Mouse (Mus musculus): Measurements from ENCODE around the gene 4430402I18Rik. TPM values are rescaled to one million over a fixed set of nuclear protein-coding genes. Genes with fewer than 3 reads are reported as not detected.

Gene 4430402I18Rik
- polyA plus RNA-seq, 1 experiment = 0.87 TPM

DNA sequence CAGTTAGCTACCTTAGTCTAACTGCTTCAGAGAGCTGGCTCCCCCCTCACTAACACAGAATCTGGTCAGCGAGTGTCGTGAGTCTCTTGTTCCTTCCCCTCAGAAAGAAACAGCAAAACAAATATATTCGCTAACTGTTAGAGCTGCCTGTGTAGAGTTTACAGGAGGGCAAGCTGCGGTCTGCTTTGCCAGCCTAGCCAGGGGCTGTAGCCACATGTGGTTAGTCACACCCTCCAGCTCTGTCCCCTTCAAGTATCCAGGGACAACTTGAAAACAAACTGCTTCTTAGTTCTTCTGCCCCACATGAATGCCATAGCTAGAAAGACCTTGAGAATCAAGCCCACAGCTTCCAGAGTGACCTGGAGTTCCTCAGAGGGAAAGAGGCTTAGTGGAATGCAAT lies 26.3 kb downstream of the 4430402I18Rik start:
- no peak overlapping the region for H3K4me3 ChIP-seq (ENCODE audit: insufficient read depth, low read length)
- no peaks in the 10 kb centered on the region for H3K4me1 ChIP-seq (ENCODE audit: control insufficient read depth, insufficient read depth, low read length)
- H3K27ac ChIP-seq (ENCODE audit: insufficient read depth, low read depth, low read length) = no peak overlapping the region
- TF ChIP-seq POLR2A (IDR thresholded peaks at IDR 0.05; ENCODE audit: borderline replicate concordance, low read depth, low read length) = no peak
- TF ChIP-seq CTCF (IDR thresholded peaks at IDR 0.05; ENCODE audit: low read depth, low read length) = no peak

DNA sequence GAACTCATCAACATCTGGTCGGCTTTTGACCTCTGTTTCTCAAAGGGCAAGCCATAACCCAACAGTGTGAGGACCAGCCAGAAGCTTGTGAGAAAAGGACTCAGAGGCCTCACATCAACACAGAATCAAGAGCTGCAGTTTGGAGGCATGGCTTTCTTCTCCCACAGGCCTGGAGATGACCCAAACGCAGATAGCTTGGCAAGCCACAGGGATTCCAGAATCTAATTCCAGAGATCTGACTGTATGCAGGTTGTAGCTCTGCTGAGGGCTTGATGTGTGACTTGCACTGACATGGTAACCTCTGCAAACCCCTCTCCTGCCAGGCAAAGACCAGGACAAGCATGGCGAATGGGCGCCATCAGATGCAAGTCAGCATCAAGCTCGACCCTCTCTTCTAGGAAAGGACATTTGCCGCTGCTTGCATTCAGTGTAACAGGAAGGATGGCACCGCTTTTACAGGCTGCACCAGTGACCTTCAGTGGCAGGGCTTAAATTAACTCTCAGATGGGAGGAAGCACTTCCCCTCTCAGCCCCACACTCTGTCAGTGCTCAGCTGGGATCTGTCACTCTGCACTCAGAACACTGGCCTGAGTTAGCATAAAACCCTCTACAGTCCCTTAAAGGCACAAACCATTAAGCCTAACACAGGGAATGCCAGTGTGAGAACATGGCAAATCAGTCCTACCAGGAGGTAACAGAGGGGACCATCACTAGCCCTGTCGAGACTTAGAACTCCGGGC lies 27.3 kb downstream of the 4430402I18Rik start:
- H3K4me1 ChIP-seq (ENCODE audit: control insufficient read depth, insufficient read depth, low read length) = no peaks in the 10 kb centered on the region
- TF ChIP-seq CTCF (IDR thresholded peaks at IDR 0.05; ENCODE audit: low read depth, low read length) (no peak), POLR2A (IDR thresholded peaks at IDR 0.05; ENCODE audit: borderline replicate concordance, low read depth, low read length) (no peak)
- no peak overlapping the region for H3K27ac ChIP-seq (ENCODE audit: insufficient read depth, low read depth, low read length)
- H3K4me3 ChIP-seq (ENCODE audit: insufficient read depth, low read length) = no peak overlapping the region

DNA sequence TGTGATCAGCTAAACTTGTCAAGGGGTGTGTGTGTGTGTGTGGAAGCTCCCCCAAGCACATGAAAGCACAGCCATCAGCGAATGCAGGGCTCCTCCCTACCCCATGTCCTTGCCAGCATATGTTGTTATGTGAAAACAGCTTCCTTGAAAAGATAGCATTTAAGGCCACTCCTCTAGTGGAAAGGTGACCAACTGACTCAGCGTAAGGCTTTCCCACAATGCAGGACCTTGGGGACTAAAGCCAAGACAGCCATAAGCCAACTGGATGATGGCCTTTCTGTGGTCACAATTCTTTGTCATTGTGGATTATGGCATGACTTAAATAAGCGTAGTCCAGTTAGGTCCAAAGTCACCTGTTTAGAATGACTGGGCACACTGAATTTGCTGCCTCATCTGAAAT lies 32.7 kb downstream of the 4430402I18Rik start:
- Histone ChIP-seq H3K27ac (ENCODE audit: insufficient read depth, low read depth, low read length) (no peak overlapping the region), H3K4me3 (ENCODE audit: insufficient read depth, low read length) (no peak overlapping the region), H3K4me1 (ENCODE audit: control insufficient read depth, insufficient read depth, low read length) (no peaks in the 10 kb centered on the region)
- TF ChIP-seq POLR2A (IDR thresholded peaks at IDR 0.05; ENCODE audit: borderline replicate concordance, low read depth, low read length) (no peak), CTCF (IDR thresholded peaks at IDR 0.05; ENCODE audit: low read depth, low read length) (no peak)

DNA sequence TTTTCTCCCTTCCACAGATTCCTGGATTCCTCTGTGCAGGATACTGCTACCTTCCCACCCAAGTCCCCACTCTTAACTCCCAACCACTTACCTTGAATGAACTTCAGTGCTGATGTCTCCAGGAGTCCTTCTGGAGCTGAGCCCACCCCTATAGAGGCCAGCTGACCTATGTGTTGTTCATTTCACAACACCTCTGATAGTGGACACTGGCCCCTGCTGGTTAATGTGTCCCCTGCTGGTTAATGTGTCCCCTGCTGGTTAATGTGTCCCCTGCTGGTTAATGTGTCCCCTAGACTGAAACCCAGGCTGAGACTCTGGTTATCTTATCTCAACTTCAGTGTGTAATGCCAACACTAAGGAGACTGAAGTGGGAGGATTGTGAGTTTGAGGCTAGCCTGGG lies 38.6 kb downstream of the 4430402I18Rik start:
- Histone ChIP-seq H3K4me1 (ENCODE audit: control insufficient read depth, insufficient read depth, low read length) (no peaks in the 10 kb centered on the region), H3K27ac (ENCODE audit: insufficient read depth, low read depth, low read length) (no peak overlapping the region), H3K4me3 (ENCODE audit: insufficient read depth, low read length) (no peak overlapping the region)
- no peak for TF ChIP-seq CTCF (IDR thresholded peaks at IDR 0.05; ENCODE audit: low read depth, low read length)
- TF ChIP-seq POLR2A (IDR thresholded peaks at IDR 0.05; ENCODE audit: borderline replicate concordance, low read depth, low read length) = no peak

DNA sequence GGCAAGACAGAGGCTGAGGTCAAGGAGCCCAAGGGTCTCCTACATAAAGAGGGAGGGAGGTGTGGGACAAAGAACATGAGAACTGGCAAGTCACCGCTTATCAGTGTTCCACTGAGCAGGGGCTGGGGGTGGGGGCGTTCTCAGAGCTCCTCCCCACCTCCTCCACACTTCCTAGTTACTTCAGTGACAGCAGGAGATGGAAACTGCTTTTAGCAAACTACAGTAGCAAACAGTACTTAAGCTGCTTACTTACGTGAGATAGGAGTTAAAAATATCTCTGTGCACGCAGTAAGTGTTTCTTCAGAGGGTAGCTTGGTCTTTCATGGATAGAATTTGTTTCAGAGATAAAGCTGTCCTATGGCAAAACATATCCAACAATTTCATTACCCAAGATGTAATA lies 40.2 kb downstream of the 4430402I18Rik start:
- Histone ChIP-seq H3K4me3 (ENCODE audit: insufficient read depth, low read length) (no peak overlapping the region), H3K4me1 (ENCODE audit: control insufficient read depth, insufficient read depth, low read length) (no peaks in the 10 kb centered on the region), H3K27ac (ENCODE audit: insufficient read depth, low read depth, low read length) (no peak overlapping the region)
- no peak for TF ChIP-seq CTCF (IDR thresholded peaks at IDR 0.05; ENCODE audit: low read depth, low read length)

DNA sequence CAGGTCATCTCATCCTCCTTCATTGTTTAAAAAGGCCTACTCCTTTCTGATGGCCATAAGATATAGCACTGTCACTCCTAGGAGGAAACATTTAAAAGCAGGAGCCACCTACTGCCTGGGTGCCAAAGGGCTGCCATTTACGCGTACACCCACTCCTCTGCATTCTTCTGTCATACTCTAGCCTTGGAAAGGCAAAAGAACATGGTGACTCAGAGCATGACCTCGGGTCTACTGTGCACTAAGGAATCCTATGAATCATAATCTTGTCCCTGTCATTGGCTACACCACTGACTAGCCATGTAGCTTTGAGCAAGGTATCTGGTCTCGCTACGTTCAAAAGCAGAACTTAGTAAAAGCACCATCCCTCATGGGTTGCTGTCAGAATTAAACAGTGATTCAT lies 41.2 kb downstream of the 4430402I18Rik start:
- Histone ChIP-seq H3K27ac (ENCODE audit: insufficient read depth, low read depth, low read length) (no peak overlapping the region), H3K4me3 (ENCODE audit: insufficient read depth, low read length) (no peak overlapping the region), H3K4me1 (ENCODE audit: control insufficient read depth, insufficient read depth, low read length) (no peaks in the 10 kb centered on the region)
- TF ChIP-seq CTCF (IDR thresholded peaks at IDR 0.05; ENCODE audit: low read depth, low read length) = no peak
- no peak for TF ChIP-seq POLR2A (IDR thresholded peaks at IDR 0.05; ENCODE audit: borderline replicate concordance, low read depth, low read length)

DNA sequence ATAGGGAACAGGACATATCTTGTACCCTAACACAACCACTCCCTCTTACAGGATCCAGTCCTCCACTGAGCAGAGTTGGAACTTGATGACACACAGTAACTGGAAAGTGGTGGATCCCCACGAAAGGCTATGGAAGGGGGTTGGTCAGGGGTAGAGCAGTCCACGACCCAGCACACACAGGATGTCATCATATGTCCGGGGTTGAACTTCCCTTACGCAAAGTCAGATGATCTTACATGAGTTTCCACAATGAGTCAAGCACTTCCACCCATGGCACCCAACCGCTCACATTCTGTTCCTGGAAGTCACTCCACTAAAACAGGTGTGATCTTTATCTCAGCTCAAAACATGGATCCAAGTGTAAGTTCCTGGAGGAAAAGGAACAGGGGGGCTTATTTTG lies 49.8 kb downstream of the 4430402I18Rik start:
- peaks cover 9% of the 10 kb centered on the region; the same call in 1 of the 2 replicates for H3K4me1 ChIP-seq (ENCODE audit: control insufficient read depth, insufficient read depth, low read length)
- H3K4me3 ChIP-seq (ENCODE audit: insufficient read depth, low read length) = no peak overlapping the region
- H3K27ac ChIP-seq (ENCODE audit: insufficient read depth, low read depth, low read length) = no peak overlapping the region
- TF ChIP-seq CTCF (IDR thresholded peaks at IDR 0.05; ENCODE audit: low read depth, low read length) (no peak), POLR2A (IDR thresholded peaks at IDR 0.05; ENCODE audit: borderline replicate concordance, low read depth, low read length) (no peak)

DNA sequence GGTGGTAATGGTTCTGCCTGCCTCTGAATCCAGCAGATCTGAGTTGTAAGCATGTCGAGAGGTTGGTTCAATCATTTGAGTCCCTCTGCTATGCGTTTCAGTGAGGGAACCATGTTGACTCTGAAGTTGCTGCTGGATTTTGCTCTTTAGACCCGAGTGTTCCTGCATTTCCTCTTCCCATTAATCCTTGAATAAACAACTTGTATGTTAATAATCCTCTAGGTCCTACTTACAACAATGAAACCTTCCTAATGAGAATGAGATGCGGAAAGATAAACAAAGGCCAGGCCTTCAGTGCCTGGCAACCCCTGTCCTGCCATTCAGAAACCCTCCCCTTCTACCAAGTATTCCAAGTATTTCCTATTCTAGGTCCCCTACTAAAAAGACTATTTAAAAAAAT lies 51.1 kb downstream of the 4430402I18Rik start:
- TF ChIP-seq POLR2A (IDR thresholded peaks at IDR 0.05; ENCODE audit: borderline replicate concordance, low read depth, low read length) = no peak
- no peak for TF ChIP-seq CTCF (IDR thresholded peaks at IDR 0.05; ENCODE audit: low read depth, low read length)
- no peak overlapping the region for H3K4me3 ChIP-seq (ENCODE audit: insufficient read depth, low read length)
- peaks cover 9% of the 10 kb centered on the region; the same call in 1 of the 2 replicates for H3K4me1 ChIP-seq (ENCODE audit: control insufficient read depth, insufficient read depth, low read length)
- H3K27ac ChIP-seq (ENCODE audit: insufficient read depth, low read depth, low read length) = no peak overlapping the region

DNA sequence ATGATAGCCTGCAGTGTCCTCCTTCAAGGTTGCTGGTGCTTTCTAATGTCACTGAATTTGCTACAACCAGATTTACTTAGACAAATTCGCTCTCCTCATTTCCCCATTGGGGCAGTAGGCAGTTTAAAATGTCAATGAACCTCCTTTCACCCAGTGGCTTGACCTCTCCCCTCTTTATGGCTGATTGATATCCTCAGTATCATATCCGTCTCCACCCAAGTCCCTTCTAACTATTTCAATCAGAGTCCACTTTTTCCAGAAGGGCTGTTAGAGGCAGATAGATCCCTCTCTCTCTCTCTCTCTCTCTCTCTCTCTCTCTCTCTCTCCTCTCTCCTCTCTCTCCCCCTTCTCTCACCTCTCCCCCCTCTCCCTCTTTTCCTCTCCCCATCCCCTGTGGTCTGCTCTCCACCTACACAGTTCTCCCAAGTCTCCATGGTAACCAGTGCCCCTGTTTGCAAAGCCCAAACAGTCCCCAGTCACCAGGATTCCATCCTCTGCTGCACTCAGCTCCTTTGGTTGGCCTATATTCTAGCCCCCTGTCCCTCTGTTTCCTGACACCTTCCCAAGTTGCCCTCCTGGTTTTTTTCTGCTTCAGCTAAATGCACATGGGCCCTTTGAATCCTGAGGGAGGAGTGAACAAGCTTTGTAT lies 51.9 kb downstream of the 4430402I18Rik start:
- no peak for TF ChIP-seq CTCF (IDR thresholded peaks at IDR 0.05; ENCODE audit: low read depth, low read length)
- no peak for TF ChIP-seq POLR2A (IDR thresholded peaks at IDR 0.05; ENCODE audit: borderline replicate concordance, low read depth, low read length)
- Histone ChIP-seq H3K27ac (ENCODE audit: insufficient read depth, low read depth, low read length) (no peak overlapping the region), H3K4me1 (ENCODE audit: control insufficient read depth, insufficient read depth, low read length) (peaks cover 9% of the 10 kb centered on the region; the same call in 1 of the 2 replicates), H3K4me3 (ENCODE audit: insufficient read depth, low read length) (no peak overlapping the region)

DNA sequence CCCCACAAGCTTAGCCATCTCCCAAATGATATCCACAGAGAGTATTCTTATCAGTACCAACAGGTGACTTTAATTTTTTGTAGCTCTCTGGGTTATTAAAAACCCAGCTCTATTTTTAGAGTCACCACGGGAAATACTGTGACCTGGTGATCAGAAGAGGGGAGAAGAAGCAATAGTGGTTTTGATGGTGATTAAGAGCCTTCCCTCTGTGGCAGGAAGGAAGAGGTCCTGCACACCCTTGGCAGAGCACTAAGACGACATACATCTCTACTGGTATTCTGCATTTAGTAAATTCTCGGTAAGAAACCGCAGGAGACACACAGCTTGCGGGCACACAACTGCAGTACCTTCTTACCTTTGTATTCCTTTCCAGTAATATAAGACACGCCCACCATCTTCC lies 53.0 kb downstream of the 4430402I18Rik start:
- no peak overlapping the region for H3K27ac ChIP-seq (ENCODE audit: insufficient read depth, low read depth, low read length)
- peaks cover 9% of the 10 kb centered on the region; the same call in 1 of the 2 replicates for H3K4me1 ChIP-seq (ENCODE audit: control insufficient read depth, insufficient read depth, low read length)
- no peak for TF ChIP-seq POLR2A (IDR thresholded peaks at IDR 0.05; ENCODE audit: borderline replicate concordance, low read depth, low read length)
- TF ChIP-seq CTCF (IDR thresholded peaks at IDR 0.05; ENCODE audit: low read depth, low read length) = no peak
- no peak overlapping the region for H3K4me3 ChIP-seq (ENCODE audit: insufficient read depth, low read length)
